Mouse (Mus musculus) kidney, postnatal 4 days (tissue): ENCODE results near the gene Cabp1.

Experiments used
- DNase-seq, 2 experiments: peaks; one replicate each; pipeline ENCODE4 v3.0.0; 2021; ENCODE audit warnings: mixed read lengths in 2 of 2

Gene Cabp1

DNA sequence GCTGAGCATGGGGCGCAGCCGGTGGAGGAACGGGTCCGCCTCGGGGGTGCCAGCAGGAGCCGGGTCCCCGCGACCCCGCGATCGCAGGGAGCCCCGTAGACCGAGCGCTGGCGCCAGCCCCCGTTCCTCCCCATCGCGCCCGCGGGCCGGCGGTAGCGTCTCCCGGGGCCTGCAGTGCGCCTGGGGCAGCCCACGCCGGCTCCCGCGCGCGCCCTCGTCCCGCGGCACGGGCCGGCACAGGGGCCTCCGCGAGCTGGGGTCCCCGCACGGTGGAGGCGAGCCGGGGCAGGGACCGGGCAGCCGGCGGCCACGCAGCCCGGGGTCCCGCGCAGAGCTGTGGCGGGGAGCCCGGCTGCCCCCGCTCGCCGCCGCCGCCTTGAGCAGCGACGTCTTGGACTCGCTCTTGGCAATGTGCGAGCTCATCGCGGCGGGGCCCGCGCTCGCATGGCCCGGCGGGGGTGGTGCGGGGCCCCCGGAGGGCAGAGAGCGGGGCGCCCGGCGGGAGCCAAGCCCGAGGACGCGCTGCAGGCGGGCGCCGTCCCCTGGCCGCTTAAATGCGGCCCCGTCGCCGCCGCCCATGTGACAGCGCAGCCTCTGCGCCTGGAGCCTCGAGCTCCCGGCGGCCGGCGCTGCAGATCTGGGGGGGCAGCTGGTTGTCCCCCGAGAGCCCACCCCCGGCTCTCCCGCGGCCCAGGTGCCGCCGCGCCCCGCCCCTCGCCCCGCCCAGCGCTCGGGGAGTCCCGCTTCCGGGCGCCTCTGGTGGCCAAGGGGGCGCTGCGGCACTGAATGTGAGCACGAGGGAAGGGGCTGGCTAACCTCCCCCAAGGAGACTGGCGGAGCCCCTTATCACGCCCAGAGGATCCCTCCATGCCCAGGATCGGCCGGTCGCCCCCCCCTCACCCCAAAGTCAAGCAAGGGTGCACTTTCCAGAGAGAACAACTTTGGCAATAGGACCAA lies at the start of gene Cabp1:
TSS of gene Cabp1 (minus strand) at position 713 of the 957 bp plus-strand sequence.
- DNase-seq = peak; percentile 76 to 79

DNA sequence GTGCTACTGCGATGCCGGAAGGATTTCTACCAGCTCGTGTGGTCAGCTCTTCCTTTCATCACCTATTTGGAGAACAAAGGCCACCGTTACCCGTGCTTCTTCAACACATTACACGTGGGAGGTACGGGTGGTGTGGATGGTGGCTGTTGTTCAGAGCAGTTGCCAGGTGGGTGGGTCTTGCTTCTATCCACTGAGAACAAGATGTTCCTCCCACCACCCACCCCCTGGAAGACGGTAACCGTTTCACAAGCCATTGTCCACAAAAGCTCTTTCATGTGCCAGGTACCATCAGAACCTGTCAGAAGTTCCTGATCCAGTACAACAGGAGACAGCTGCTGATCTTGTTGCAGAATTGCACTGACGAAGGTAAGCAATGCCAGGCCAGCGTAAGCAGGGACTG lies 46.0 kb upstream of the Cabp1 start:
- no peak for DNase-seq

DNA sequence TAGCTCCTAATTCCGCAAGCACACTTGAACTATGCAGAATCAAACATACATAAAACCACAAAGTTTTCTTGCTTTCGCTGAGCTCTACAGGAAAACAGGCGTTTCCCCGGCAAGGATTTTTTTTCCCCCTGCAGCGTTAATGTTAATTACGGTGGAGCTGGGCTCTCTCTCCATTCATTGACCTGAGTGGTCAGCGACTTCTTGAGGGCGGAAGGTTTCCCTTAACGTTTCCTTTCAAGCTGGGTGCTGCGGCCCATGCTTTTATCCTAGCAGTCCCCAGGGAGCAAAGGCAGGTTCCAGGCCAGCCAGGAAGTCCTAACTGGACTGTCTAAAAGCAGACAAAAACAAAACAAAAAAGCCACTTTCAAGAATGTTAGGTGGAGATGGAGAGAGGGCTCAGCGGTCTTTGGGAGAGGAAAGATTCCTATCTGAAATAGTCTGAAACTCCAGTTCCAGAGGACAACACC lies 44.6 kb upstream of the Cabp1 start:
- peak; percentile 21 to 48 for DNase-seq

DNA sequence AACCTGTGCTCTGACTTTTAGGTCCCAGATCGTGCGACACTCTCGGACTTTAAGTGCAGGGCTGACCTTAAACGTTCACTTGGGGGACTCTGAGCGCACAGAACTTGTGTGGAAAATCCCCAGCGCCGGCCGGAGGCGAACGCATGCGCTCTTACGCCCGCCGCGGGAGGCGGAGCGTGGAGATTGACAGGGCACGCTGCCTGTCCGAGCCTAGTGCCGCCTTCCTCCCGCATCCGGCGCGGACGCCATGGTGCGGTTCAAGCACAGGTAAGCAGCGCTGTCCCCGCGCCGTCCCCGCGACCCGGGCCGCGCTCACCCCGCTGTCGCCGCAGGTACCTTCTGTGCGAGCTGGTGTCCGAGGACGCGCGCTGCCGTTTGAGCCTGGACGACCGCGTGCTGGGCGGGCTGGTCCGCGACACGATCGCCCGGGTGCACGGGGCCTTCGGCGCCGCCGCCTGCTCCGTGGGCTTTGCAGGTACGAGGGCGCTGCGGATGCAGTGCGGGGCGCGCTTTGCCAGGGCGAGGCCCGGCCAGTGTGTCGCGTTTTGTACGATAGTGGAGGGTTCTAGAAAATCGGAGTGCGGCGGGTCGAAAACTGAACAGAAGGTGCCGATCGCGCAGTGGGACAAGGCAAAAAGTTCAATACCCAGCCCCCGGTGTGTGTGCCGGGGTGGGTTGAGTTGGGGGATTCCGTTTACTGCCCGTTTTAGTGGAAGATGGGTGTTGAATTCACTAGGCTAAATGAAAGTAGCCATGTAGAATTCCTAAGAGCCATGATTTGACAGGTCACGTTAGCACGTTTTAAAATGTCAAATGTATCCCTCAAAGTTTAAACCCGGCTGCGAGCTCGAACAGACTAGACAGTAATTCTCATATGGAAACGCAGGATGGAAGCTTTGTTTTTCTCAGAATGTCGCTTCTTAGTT lies 43.9 kb upstream of the Cabp1 start:
- peak; percentile 94 to 96 for DNase-seq

DNA sequence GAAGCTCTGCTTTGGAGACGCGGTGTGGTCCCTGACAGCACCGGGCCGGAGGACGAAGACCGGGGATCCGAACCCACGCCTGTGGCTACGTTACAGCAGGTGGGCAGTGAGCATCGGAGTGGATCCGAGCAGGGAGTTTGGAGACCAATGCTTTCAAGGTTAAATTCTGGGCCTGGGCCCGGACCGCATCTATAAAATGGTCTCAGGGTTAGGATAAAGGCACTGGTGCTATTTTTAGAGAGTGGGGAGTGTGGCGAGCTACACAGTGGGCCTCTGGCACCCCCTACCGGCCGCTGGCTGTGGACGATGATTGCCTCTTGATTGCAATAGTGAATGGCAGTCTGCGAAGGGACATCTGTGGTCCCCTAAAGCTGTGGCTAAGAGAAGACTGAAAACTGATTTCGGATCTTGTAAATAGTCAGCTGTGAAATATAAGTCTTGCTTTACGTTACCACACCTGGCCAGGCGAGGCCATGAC lies 41.6 kb upstream of the Cabp1 start, which contains the start of gene Pop5:
TSS of gene Pop5 (plus strand) at position 51 of the 478 bp plus-strand sequence.
- peak; percentile 96 to 97 for DNase-seq

DNA sequence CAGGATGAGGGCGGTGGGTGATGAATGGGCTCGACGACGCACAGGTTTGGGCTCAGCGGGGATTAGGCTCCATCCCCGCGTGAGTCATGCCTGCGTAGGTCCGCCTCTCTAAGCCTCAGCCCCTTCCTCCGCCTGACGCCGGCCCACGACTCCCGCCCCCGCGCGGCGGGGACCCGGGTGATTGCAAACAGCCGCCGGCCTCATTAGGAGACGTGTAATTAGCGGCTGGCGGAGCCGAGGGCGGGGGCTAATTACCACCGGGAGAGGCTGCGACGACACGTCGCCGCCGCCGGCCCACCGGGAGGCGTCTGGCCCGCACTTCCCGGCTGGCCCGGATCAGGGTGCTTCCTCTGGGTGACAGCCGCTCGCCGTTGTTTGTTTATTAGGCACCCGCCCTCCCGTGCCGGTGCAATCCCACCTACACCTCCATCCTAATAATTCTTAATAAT lies 41.2 kb upstream of the Cabp1 start:
- peak; percentile 71 to 80 for DNase-seq

DNA sequence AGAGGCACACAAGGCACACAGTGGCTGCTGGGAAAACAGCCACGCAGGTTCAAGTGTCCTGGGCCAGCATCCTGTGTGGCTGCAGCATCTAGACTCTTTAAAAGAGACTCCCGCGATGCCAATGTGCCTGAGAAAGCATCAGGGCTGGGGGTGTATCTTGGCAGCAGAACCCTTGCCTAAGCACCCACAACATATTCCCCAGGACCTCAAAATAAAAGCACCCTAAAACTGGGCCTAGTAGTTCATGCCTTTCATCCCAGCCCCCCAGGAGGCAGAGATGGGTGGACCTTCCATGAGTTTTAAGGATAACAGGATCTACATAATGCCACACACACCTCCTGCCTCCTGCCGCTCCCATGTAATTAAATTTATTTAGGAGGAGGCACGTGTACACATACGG lies 40.3 kb upstream of the Cabp1 start:
- DNase-seq = no peak

DNA sequence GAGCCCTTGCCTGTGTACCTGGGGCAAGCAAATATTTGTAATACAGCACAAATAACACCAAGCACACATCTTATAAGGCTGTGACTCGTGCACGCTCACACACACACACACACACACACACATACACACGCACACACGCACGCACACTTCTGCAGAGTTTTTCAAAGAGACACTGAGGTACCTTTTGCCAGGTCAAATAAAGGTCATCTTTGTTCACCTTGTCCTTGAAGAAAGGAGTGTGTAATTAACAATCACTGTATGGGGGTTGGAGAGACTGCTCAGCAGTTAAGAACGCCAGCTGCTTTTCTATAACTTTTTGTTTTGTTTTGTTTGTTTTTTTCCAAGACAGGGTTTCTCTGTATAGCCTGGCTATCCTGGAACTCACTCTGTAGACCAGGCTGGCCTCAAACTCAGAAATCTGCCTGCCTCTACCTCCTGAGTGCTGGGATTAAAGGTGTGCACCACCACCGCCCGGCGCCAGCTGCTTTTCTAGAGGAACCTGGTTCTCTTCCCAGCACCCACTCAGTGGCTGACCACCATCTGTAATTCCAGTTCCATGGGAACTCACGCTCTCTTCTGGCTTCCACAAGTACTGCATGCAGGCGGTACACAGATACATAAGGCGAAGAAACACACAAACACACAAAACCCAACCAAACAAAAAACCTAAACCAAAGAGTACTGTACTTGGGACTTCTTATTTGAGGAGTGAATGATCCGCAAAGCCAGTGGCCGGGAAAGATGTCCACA lies 39.0 kb upstream of the Cabp1 start:
- no peak for DNase-seq

DNA sequence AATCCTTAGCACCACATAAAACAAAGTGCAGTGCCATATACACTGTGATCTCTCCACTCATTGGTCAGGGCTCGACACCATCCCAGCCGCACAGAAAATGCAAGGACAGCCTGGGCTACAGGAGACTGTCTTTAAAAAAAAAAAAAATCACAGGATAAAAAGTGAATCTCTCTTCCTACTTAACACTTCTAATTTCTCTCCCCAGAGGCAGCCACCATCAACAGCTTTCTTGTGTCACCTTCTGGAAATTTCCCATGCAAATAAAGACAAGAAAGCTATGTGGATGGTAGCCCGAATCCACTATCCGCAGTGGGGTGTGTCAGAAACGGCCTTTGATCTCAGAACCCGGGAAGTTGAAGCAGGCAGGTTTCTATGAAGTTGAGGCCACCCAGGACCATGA lies 38.3 kb upstream of the Cabp1 start:
- no peak for DNase-seq

DNA sequence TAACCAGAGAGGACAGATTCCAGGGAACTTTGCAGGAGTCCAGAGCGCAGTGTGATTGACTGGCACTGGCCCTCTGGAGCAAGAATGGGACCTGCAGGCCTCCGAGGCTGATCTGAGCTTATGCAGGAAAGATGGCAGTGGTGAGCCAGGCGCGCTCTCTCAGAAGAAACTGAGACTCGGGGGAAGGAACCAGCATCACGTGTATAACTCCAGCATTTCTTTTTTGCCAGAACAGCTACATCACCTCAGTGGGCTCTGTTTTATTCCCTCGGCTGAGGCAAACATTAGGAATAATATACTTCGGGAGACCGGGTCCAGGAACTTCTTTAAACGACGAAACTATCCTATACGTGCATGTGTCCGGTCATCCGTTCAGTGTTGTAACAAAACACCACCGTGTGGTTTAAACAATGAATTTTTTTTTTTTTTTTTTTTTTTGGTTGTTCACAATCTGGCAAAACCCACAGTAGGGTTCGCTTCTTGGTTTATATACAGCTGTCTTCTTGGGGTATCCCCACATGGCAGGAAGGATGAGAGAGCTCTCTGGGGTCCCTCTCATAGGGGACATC lies 37.5 kb upstream of the Cabp1 start:
- DNase-seq = no peak

DNA sequence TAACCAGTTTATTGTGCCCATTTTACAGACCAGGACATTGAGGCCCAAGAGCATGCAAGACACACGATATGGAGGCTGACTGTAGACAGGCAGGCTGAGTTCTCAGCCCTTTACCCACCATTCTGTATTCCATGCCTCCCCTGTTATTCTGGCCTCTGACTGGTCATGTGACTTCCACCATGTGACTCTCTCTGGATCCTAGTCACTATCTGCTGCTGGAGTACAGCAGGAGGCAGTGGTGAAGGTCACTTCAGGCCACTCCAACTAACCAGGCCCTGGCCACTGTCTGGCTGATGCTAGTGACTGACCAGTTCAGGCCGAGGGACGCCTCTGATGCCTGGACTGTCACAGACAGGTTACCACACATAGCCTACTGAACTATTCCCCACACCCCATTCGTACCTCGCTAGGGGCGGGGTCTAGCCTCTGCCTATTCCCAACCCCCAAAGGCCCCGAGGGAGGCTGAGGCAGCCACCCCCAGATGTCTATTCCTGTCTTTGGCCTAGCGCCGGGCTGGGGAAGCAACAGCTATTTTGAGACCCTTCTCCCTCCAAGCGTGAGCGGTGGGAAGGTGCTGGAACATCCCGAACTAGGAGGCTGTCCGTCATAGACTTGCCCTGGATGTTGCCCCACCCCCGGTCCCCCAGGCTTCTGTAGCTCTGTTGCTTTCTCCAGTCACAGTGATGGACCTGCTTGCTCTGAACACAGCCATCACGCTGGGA lies 36.8 kb upstream of the Cabp1 start:
- DNase-seq = no peak

DNA sequence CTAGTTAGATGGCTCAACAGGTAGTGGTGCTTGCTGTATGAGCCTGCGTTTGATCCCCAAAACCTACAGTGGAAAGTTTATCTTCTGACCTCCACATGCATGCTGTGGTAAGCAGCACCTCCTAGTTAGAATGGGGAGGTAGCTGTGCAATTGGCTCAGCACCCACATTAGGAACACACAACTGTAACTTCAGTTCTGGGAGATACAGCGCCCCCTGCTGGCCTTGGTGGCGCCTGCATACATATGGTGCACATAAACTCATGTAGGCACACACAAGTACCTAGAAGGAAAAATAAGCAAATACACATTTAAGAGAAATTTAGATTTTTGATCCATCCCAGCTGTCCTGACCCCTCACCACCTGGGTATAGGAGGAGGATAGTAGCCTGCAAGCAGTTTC lies 28.3 kb upstream of the Cabp1 start:
- DNase-seq = no peak

DNA sequence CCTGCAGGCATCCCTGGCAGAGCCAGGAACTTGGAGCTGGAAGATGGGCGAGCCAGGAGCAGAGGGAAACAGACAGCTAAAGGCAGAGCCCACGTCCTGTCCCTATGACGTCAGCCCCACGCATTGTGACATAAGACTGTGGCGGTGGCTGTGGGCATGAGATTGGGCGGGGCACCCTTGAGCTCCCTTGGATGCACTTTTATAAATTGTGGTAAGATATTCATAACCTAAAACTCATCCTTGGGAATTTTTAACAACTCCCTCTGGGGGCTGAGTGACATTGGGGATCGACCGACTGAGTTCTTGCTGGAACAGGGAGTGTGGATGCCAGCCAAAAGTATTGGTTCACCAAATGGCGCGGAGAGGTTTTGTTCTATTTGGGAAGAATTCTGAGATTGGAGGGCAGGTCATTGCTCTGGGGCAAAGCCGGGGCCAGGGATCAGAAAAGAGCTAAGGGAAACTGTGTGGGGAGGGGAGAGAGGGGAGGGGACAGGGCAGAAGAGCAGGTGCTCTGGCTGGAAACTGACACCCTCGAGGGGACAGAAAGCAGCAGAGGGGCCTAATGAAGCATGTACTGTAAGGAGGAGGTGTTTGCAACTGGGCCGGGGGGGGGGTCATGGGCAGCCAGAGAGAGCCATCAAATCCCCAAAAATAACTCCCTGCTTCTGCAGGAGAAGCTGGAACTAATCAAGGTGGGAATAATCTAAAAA lies 26.9 kb upstream of the Cabp1 start:
- no peak for DNase-seq

DNA sequence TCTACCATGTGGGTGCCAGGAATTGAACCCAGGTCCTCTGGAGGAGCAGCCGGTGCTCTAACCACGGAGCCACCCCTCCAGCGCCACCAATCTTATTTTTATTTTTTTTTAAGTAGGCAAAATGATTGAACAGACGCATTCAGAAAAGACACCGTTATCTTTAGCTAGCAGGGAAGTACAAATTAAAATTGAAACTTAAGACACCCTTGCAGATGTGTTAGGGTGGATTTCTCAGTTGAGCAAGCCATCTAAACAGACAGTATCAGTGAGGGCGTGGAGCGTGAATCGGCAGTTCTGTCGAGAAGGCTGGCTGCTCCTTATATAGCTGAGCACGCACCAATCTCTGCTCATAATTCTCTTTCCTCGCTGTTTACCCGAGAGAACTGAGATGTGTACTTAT lies 23.8 kb upstream of the Cabp1 start:
- DNase-seq = no peak

DNA sequence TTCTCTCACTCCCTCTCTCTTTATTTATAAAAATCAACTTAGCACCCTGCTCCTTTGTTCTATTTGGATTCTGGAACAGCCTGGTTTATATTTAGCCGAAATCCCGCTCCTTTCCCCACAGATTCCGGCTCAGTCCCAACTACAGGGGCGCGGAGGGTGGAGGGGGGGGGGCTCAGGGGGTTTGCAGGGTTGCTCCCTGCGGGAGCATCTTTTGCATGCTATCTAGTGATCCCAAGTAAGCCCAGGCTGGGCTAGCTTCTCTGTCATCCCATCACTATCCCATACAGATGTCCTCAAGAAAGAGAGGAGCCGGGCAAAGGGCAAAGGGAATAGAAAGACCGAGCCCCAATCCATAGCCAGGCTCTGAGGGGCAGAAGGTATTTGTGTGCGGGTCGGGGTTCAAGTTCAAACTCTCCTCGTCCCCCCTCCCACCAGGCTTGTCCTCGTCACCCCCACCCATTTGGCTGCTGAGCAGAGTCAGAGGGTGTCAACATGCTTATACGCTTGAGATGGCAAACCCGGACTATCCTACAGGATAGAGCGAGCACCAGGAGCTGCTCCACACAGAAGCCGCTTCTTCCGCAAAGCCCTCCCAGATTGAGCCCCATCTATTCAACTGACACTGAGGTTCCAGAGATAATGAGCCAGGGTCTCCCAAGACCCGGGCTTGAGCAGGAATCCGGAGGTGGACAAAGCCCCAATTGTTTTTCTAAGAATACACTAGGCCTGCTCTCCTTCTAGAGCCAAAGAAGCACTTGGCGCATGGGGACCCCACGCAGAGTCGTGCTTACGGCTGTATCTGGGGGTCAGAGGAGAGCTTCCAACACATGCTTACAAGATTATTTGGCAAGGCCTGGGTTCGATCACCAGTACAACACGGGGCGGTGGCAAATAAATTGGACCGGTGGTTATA lies 21.3 kb upstream of the Cabp1 start:
- DNase-seq = no peak

DNA sequence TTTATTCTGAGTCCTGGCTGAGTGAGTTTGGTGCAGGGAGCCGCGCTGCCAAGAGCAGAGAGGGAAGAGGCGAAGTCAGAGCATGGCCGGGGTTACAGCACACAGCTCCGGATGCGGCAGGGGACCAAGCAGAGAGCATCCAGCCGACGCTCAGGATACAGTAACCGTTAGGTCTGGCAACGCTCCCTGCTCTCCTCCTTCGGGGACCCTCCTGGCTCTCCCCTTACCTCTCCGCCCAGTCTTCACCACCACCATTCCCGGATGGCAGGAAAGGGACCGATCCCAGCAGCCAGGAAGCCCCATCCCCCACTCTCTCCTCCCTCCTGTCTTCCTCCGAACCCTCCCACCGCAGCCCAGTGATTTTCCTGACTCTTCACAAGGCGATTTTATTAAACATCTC lies 20.7 kb upstream of the Cabp1 start:
- peak; percentile 50 to 60 for DNase-seq

DNA sequence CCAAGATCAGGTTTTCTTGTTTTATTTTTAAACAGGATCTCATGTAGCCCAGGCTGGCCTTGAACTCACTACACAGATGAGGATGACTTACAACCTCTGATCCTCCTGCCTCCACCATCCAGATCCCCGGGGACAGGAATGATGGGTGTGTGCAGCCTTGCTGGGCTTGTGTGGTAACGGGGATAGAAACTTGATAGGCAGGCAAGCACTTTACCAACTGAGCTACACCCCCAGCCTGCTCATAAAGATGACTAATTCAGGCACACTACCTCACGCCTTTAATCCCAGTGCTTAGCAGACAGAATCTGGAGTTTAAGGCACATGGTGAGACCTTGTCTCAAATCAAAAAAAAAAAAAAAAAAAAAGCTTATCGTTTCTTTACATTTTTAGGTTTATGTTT lies 18.7 kb upstream of the Cabp1 start:
- DNase-seq = no peak

DNA sequence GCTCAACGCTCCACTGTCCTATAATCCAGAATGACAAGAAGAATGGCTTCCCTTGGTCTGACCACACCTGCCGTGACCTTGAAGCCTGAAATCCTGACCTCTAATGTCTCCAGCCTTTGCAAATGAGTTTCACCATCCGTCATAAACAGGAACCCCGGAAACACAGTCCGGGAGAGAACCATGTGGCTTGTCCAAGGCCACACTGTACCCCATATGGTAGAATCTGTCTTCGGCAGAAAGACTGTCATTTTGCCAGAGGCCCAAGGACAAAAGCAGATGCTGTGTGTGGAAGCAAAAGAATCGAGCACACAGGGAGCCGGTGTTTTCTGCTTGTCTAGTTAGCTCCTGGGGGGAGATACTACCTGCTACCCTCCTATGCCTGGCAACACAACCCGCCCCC lies 18.3 kb upstream of the Cabp1 start:
- DNase-seq = no peak

DNA sequence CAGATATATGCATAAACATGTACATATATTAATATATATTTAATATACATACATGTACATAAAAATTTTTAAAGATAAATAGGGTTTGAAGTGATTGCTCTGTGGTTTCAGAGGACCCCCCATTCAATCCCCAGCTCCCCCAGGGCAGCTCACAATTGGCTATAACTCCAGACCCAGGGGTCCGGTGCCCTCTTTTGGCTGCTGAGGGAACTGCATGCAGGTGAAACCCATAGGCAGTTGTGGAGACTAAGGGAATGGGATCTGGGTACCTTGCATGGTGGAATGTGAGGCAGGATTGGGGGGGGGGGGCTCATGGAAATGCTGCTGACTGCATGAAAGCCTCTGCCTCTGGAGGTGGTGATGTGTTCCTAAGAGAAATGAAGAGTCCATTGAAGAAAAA lies 16.2 kb upstream of the Cabp1 start:
- peak; percentile 53 to 56 for DNase-seq

DNA sequence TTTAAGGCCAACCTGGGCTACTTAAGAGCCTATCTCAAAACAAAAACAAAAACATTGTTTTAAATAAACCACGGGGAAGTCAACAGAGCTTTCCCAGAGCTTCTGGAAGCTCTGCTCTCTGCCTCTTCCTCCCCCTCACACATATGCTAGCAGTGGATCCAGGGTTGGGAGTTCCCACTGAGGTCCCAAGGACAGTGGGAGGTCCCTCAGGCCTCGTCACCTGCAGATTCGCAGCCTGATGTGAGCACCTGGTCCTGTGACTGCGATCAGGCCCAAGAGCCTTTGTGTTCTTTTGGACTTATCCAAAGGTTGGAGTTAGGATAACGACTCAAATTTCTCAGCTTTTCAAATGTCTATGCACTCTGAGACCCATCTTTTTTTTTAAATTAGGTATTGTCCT lies 14.4 kb upstream of the Cabp1 start:
- no peak for DNase-seq
